Mouse (Mus musculus) lung, postnatal 10 days (tissue): Measurements from ENCODE around the gene Btla.
A peak's percentile ranks its signal among the peaks of the same experiment; 100 is the strongest.

Experiments
- DNase-seq: peaks from one replicate; pipeline ENCODE4 v3.0.0; 2021

Btla gene

DNA sequence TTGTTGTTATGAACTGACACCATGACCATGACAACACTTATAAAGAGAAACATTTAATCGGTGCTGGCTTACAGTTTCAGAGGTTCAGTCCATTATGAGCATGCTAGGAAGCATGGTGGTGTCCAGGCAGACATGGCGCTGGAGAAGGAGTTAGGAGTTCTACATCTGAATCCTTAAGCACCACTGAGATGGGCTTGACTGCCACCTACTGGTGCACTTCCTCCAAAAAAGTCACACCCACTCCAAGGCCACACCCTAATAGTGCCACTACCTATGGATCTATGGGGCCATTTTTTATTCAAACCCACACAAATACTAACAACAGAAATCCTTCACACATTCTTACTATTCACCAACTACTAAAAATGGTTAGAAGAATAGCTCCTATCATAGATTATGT, 35.5 kb downstream of the Btla start:
- no peak for DNase-seq

- DNase-seq: no peak
Observed at GRCm38 (mm10) chr16:45261321-45261720, 37.2 kb downstream of the Btla start.

DNA sequence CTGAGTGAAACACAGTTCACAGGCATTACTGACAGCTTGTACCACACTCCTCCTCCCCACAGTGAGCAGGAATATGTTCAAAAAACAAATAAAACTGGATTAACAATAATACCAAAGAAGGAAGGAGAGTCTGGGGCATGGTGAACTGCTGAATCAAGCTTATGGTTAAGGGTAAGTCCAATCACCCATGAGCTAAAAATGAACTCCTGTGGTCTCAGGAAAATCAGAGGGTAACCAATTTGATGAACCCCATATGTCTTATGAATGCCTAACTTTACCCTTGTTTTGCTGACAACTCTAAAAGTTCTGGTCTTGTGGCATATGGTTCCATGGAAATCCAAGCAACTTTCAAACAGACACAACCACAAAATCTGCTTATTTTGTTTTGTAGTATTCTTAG, 37.9 kb downstream of the Btla start:
- no peak for DNase-seq

DNA sequence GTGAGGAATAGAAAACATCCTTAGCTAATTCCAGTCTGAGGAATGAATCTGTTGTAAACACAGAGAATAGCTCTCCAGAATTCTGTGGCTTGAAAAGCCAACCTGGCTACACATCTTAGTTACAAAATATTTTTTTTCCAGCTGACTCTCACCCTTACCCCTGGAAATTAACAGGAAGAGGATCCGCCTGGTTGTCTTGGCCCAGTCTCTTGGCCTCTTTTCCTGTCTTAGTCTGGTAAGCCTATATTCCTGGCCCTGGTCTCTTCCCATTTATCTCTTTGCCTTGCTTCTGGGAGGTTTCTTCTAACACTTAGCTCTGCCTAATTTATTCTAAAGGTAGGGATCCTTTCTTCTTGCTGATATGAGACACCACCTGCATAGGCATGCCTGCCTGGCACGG, 45.8 kb downstream of the Btla start:
- no peak for DNase-seq

DNA sequence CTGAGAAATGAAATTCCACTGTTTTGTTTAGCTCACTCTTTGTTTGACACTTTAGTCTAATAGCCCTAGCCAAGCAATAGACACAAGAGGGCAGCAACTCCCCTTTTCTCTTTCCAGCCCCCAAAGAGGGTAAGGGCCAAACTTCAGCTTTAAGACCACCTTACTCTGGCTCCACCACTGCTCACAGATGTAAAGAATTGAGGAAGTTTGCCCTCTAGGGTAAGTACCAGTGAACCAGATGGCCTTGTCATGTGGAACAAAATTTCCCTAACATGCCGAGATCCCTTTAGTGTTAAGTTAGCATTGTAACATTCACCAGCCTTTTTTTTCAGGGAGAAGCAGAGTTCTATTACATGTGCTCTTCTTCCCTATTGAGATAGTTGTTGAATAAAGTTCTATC, 59.0 kb downstream of the Btla start:
- DNase-seq: peak; percentile 8

- DNase-seq: no peak
Observed at GRCm38 (mm10) chr16:45297806-45298205, 73.7 kb downstream of the Btla start.
